In genomic region chr10:100700281-100701205, GRCm38 (mm10) we compare ENCODE assay signal across 16 mouse cellular contexts.
DNase-seq lines count a peak whose midpoint lies in the region; ATAC-seq and TF ChIP-seq lines count a peak whose summit lies in the region.
"Had no signal": no experiment of that assay in that cellular context is flagged by ENCODE, and none has a peak within 500 bp of the region (broad histone marks: within the 10 kb centered on the region; RNA-seq: fewer than 3 reads in every experiment).

No protein-coding gene starts in this region.

- H3K9me3 ChIP-seq in embryonic facial prominence, embryonic 14.5 days (ENCODE audit: control insufficient read depth, low read length) = no peaks in the 10 kb centered on the region
- H3K9me3 ChIP-seq in embryonic facial prominence, embryonic 10.5 days = no peaks in the 10 kb centered on the region
- H3K9me3 ChIP-seq in kidney, postnatal 0 days (replicated peaks; ENCODE audit: low read length) = no peaks in the 10 kb centered on the region
- no peaks in the 10 kb centered on the region for H3K9me3 ChIP-seq in neural tube, embryonic 15.5 days (replicated peaks)
- H3K9me3 ChIP-seq: heart, embryonic 15.5 days; liver, embryonic 15.5 days had no signal

- ATAC-seq in embryonic facial prominence, embryonic 14.5 days (ENCODE audit: low read depth) = no peak
- no peak for ATAC-seq in kidney, postnatal 0 days (replicated peaks; ENCODE audit: low FRiP score, low read depth)
- no peak for ATAC-seq in neural tube, embryonic 15.5 days (ENCODE audit: low FRiP score)

- peak; percentile 70 for DNase-seq in embryonic facial prominence, embryonic 14.5 days (ENCODE audit: low spot score)
- no peak for DNase-seq in embryonic facial prominence, embryonic 10.5 days (ENCODE audit: low spot score)
- DNase-seq in kidney, postnatal 0 days (ENCODE audit: low spot score) = peak; percentile 2
- no peak for DNase-seq in kidney, adult 11 months
- DNase-seq in Muller cell, postnatal 12 days (ENCODE audit: inconsistent ontology term) = peak; percentile 66
- peak; percentile 12 to 41 for DNase-seq in layer of hippocampus, adult 2 months (ENCODE audit: low spot score in 2 of 2)
- no peak for DNase-seq in adipocyte (ENCODE audit: low spot score)
- DNase-seq: adrenal gland, postnatal 10 days; cerebellum, adult 18-20 months; kidney, adult 18-20 months; kidney, postnatal 36 days; right cerebral cortex, adult 18-20 months had no signal

- H3K36me3 ChIP-seq in embryonic facial prominence, embryonic 14.5 days (ENCODE audit: control insufficient read depth, insufficient read depth, low read length) = no peaks in the 10 kb centered on the region
- H3K36me3 ChIP-seq in embryonic facial prominence, embryonic 10.5 days (replicated peaks) = no peaks in the 10 kb centered on the region
- H3K36me3 ChIP-seq in kidney, postnatal 0 days (ENCODE audit: insufficient read depth, low read length) = no peaks in the 10 kb centered on the region
- no peaks in the 10 kb centered on the region for H3K36me3 ChIP-seq in neural tube, embryonic 15.5 days
- H3K36me3 ChIP-seq: heart, embryonic 15.5 days; liver, embryonic 15.5 days had no signal

- no peaks in the 10 kb centered on the region; the same call in 1 of the 2 replicates for H3K4me1 ChIP-seq in embryonic facial prominence, embryonic 14.5 days (ENCODE audit: control insufficient read depth, insufficient read depth, low read length)
- no peaks in the 10 kb centered on the region for H3K4me1 ChIP-seq in embryonic facial prominence, embryonic 10.5 days
- no peaks in the 10 kb centered on the region for H3K4me1 ChIP-seq in kidney, postnatal 0 days (replicated peaks; ENCODE audit: insufficient read depth, low read length)
- H3K4me1 ChIP-seq in neural tube, embryonic 15.5 days = no peaks in the 10 kb centered on the region
- H3K4me1 ChIP-seq: heart, embryonic 15.5 days; liver, embryonic 15.5 days had no signal

- no peak overlapping the region for H3K27ac ChIP-seq in embryonic facial prominence, embryonic 14.5 days (replicated peaks; ENCODE audit: low read depth, low read length)
- H3K27ac ChIP-seq in embryonic facial prominence, embryonic 10.5 days (replicated peaks) = no peak overlapping the region
- H3K27ac ChIP-seq in kidney, postnatal 0 days = no peak overlapping the region
- no peak overlapping the region for H3K27ac ChIP-seq in layer of hippocampus, adult 2 months
- H3K27ac ChIP-seq in neural tube, embryonic 15.5 days (replicated peaks) = no peak overlapping the region
- H3K27ac ChIP-seq: heart, embryonic 15.5 days; hindbrain, embryonic 14.5 days; liver, embryonic 15.5 days had no signal

- TF ChIP-seq CTCF in kidney, postnatal 0 days (IDR thresholded peaks at IDR 0.05; ENCODE audit: low read depth) = no peak
- TF ChIP-seq CTCF in layer of hippocampus, adult 2 months (conservative IDR thresholded peaks at IDR 0.05) = no peak

- no peak overlapping the region for H3K4me3 ChIP-seq in embryonic facial prominence, embryonic 14.5 days (ENCODE audit: low read depth, low read length)
- H3K4me3 ChIP-seq in embryonic facial prominence, embryonic 10.5 days = no peak overlapping the region
- H3K4me3 ChIP-seq in kidney, postnatal 0 days (replicated peaks; ENCODE audit: low read depth, low read length) = no peak overlapping the region
- no peak overlapping the region for H3K4me3 ChIP-seq in layer of hippocampus, adult 2 months
- H3K4me3 ChIP-seq in neural tube, embryonic 15.5 days (replicated peaks) = no peak overlapping the region
- H3K4me3 ChIP-seq: heart, embryonic 15.5 days; liver, embryonic 15.5 days had no signal

- no peak overlapping the region for H3K4me2 ChIP-seq in embryonic facial prominence, embryonic 14.5 days (ENCODE audit: low read depth, low read length)
- H3K4me2 ChIP-seq in kidney, postnatal 0 days (ENCODE audit: low read length) = no peak overlapping the region
- H3K4me2 ChIP-seq in neural tube, embryonic 15.5 days = no peak overlapping the region
- H3K4me2 ChIP-seq: heart, embryonic 15.5 days; hindbrain, embryonic 14.5 days; liver, embryonic 15.5 days had no signal

- no peak overlapping the region for H3K9ac ChIP-seq in embryonic facial prominence, embryonic 14.5 days (ENCODE audit: low read depth, low read length)
- H3K9ac ChIP-seq in kidney, postnatal 0 days (ENCODE audit: low read depth, low read length) = no peak overlapping the region
- H3K9ac ChIP-seq in neural tube, embryonic 15.5 days (replicated peaks) = no peak overlapping the region
- H3K9ac ChIP-seq: heart, embryonic 15.5 days; hindbrain, embryonic 14.5 days; liver, embryonic 15.5 days had no signal

- no peaks in the 10 kb centered on the region for H3K27me3 ChIP-seq in embryonic facial prominence, embryonic 14.5 days (replicated peaks; ENCODE audit: control insufficient read depth, insufficient read depth, low read length)
- no peaks in the 10 kb centered on the region for H3K27me3 ChIP-seq in embryonic facial prominence, embryonic 10.5 days (replicated peaks; ENCODE audit: low read depth, poor library complexity, severe bottlenecking)
- no peaks in the 10 kb centered on the region for H3K27me3 ChIP-seq in kidney, postnatal 0 days (ENCODE audit: insufficient read depth, low read length)
- no peaks in the 10 kb centered on the region for H3K27me3 ChIP-seq in neural tube, embryonic 15.5 days (replicated peaks)
- H3K27me3 ChIP-seq: heart, embryonic 15.5 days; liver, embryonic 15.5 days had no signal

- WGBS in embryonic facial prominence, embryonic 14.5 days = 56% methylated on average over 10 of the region's 10 CpGs
- WGBS in embryonic facial prominence, embryonic 10.5 days = 80% methylated on average over 10 of the region's 10 CpGs
- 68% methylated on average over 10 of the region's 10 CpGs for WGBS in kidney, postnatal 0 days
- WGBS in neural tube, embryonic 15.5 days = 86% methylated on average over 10 of the region's 10 CpGs

Comparison
In these comparisons a context has a peak if more than half of its experiments do, and no peak if none do; other contexts are left out.
1. DNase-seq: peak in embryonic facial prominence, embryonic 14.5 days (single experiment), kidney, postnatal 0 days (single experiment), Muller cell, postnatal 12 days (single experiment) and layer of hippocampus, adult 2 months (2 of 2); none in embryonic facial prominence, embryonic 10.5 days (single experiment), kidney, adult 11 months (single experiment) and adipocyte (single experiment).